Mouse (Mus musculus) embryonic fibroblast, embryonic 13.5 days (primary cell): Measurements from ENCODE around the gene Olfr204.

Source experiments
- CTCF ChIP-seq: IDR thresholded peaks from 2 replicates; pipeline ENCODE4 v1.5.1; 2011; ENCODE audit warnings: mild to moderate bottlenecking, control low read depth, low read length, moderate library complexity, borderline replicate concordance; ENCODE audit not compliant: insufficient read depth
- POLR2A ChIP-seq: IDR thresholded peaks from 2 replicates; pipeline ENCODE4 v1.6.1; 2011; ENCODE audit warnings: low read depth, mild to moderate bottlenecking, control low read depth, low read length, moderate library complexity

DNA sequence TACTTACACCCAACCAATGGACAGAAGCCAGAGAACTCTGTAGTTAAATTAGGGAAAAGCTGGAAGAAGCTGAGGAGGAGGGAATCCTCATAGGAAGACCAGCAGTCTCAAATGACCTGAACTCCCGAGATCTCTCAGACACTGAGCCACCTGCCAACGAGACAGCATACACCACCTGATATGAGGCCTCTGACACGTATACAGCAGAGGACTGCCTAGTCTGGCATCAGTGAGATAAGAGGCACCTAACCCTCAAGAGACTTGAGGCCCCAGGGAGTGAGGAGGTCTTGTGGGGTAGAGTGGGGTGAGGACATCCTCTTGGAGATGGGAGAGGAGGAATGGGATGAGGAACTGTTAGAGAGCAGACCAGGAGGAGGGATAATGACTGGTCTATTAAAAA lies 37.5 kb downstream of the Olfr204 start:
- TF ChIP-seq POLR2A (no peak), CTCF (no peak)
